Mouse (Mus musculus) MEL (cell line): Measurements from ENCODE around the gene Olfr70.

ENCODE experiments used
- ELF1 ChIP-seq: IDR thresholded peaks from 2 replicates; pipeline ENCODE4 v1.6.1; 2014; ENCODE audit warnings: low read depth, mild to moderate bottlenecking, inconsistent platforms, low read length, improper control_type of control experiment, moderate library complexity
- ETS1 ChIP-seq: IDR thresholded peaks from 2 replicates; pipeline ENCODE4 v1.6.1; 2012; ENCODE audit warnings: low read depth, mild to moderate bottlenecking, inconsistent platforms, low read length, improper control_type of control experiment, moderate library complexity
- USF1 ChIP-seq: IDR thresholded peaks from 2 replicates; pipeline ENCODE4 v1.6.1; 2014; ENCODE audit warnings: low read depth, mild to moderate bottlenecking, inconsistent platforms, low read length, improper control_type of control experiment, moderate library complexity

DNA sequence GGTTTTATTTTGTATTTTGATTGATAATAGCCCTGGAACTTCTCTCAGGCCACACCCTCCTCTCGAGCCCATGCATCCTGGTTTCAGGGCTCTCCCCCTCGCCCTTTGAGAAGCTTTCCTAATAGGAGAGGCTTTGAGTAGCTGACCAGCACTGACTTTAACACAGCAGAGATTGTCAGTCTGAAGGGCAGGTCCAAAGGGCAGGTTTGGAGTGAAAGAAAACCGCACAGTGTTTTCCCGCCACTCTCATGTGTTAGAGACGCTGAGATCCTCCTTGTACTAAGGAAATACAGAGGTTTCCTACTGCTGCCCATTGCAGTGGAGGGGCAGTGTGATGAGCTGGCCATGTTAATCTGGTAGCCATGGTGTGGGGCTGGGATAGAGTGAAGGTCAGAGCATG lies 25.6 kb downstream of the Olfr70 start:
- TF ChIP-seq ETS1, result no peak
- no peak for TF ChIP-seq USF1
- TF ChIP-seq ELF1, result no peak
